In the genomic region with DNA sequence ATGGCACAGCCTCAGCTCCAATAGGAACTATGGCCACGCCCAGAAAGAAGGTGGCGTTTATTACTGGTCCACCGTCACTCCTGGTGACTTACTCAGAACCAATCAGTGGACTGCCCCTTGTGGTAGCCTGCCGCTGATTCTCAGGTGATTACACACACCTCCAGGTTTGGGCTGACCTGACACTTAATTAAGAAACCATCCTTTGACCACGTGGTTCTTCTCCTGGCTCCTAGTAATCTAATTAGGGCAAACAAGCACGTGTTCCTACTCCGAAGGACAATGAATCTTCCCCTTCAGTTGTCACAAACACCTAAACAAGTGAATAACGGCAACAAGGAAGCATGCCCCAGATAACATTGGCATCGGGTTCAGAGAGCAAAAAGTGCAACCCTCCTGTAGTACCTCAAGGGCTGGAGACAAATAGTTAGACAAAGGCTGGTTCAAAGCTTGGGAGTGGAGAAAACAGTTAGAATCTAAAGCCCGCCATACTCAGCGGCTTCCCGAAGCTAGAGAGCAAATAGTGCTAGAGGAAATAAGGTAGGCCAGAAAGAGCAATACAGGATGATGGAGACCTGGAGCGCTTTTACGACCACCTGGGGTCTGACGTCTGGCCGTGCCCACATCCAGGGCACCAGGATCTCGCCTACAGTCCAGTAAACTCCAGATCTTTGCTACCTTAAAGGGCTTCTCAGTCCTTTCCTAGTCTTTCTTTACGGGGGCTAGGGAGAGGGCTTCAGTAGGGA, we compare ENCODE assay signal across 8 mouse cellular contexts. TPM values are rescaled to one million over a fixed set of nuclear protein-coding genes. Genes with fewer than 3 reads are reported as not detected.
A peak's percentile ranks its signal among the peaks of the same experiment; 100 is the strongest.
DNase-seq lines count a peak whose midpoint lies in the region; ATAC-seq and TF ChIP-seq lines count a peak whose summit lies in the region.

No protein-coding gene starts in this region.

- H3K9me3 ChIP-seq in intestine, postnatal 0 days (ENCODE audit: control insufficient read depth): no peaks in the 10 kb centered on the region
- H3K9me3 ChIP-seq in limb, embryonic 11.5 days (ENCODE audit: control insufficient read depth, low read length): no peaks in the 10 kb centered on the region
- no peaks in the 10 kb centered on the region for H3K9me3 ChIP-seq in midbrain, embryonic 12.5 days

- peak overlapping the region; percentile 60 for H3K4me3 ChIP-seq in intestine, postnatal 0 days (ENCODE audit: low read depth, low read length)
- peak overlapping the region; percentile 70 for H3K4me3 ChIP-seq in limb, embryonic 11.5 days (ENCODE audit: low read depth, low read length)
- H3K4me3 ChIP-seq in midbrain, embryonic 12.5 days: peak overlapping the region; percentile 72
- H3K4me3 ChIP-seq in spleen, adult 2 months (ENCODE audit: extremely low read depth, insufficient read depth, insufficient read length): peak overlapping the region; percentile 65

- 0 out of 2 replicates have a peak, but pooled peaks cover 6% of the 10 kb centered on the region for H3K4me1 ChIP-seq in intestine, postnatal 0 days (replicated peaks; ENCODE audit: control insufficient read depth, insufficient read depth, low read length)
- H3K4me1 ChIP-seq in limb, embryonic 11.5 days (ENCODE audit: control insufficient read depth, insufficient read depth, low read length): peaks cover 7% of the 10 kb centered on the region
- H3K4me1 ChIP-seq in midbrain, embryonic 12.5 days: peaks cover 13% of the 10 kb centered on the region
- peaks cover 3% of the 10 kb centered on the region; the same call in 1 of the 2 replicates for H3K4me1 ChIP-seq in spleen, adult 2 months (ENCODE audit: control insufficient read depth, insufficient read depth, insufficient read length)

- H3K4me2 ChIP-seq in intestine, postnatal 0 days (replicated peaks; ENCODE audit: low read depth): peak overlapping the region; percentile 91
- H3K4me2 ChIP-seq in limb, embryonic 11.5 days (ENCODE audit: low read depth, severe bottlenecking): peak overlapping the region; percentile 82
- peak overlapping the region; percentile 84 for H3K4me2 ChIP-seq in midbrain, embryonic 12.5 days (replicated peaks)

- H3K36me3 ChIP-seq in intestine, postnatal 0 days (ENCODE audit: control insufficient read depth, insufficient read depth): peaks cover 23% of the 10 kb centered on the region
- H3K36me3 ChIP-seq in limb, embryonic 11.5 days (ENCODE audit: control insufficient read depth, insufficient read depth, low read length): peaks cover 2% of the 10 kb centered on the region; the same call in 1 of the 2 replicates
- peaks cover 24% of the 10 kb centered on the region for H3K36me3 ChIP-seq in midbrain, embryonic 12.5 days
- H3K36me3 ChIP-seq in spleen, adult 2 months (ENCODE audit: control insufficient read depth, insufficient read depth, low read length): peaks cover 12% of the 10 kb centered on the region

- DNase-seq in ovary, adult 18-20 months (ENCODE audit: low spot score): peak; percentile 27
- no peak for DNase-seq in ovary, postnatal 14 days (ENCODE audit: low spot score)
- DNase-seq in cerebellum, postnatal 25 days: peak; percentile 61 to 77
- peak; percentile 50 to 60 for DNase-seq in frontal cortex, postnatal 14 days (ENCODE audit: low spot score in 2 of 2)
- peak; percentile 70 for DNase-seq in limb, embryonic 11.5 days (ENCODE audit: low spot score)
- peak; percentile 59 to 63 for DNase-seq in spleen, adult 2 months (ENCODE audit: low read depth in 1 of 2, low spot score in 2 of 2)

- peak overlapping the region; percentile 49 for H3K9ac ChIP-seq in intestine, postnatal 0 days (ENCODE audit: low read depth, low read length)
- H3K9ac ChIP-seq in limb, embryonic 11.5 days (ENCODE audit: low read length): peak overlapping the region; percentile 59
- H3K9ac ChIP-seq in midbrain, embryonic 12.5 days (replicated peaks): peak overlapping the region; percentile 76

- no peak overlapping the region; the same call in 1 of the 2 replicates for H3K27ac ChIP-seq in intestine, postnatal 0 days (ENCODE audit: low read depth, low read length)
- H3K27ac ChIP-seq in limb, embryonic 11.5 days (replicated peaks; ENCODE audit: low read depth, low read length): no peak overlapping the region
- H3K27ac ChIP-seq in midbrain, embryonic 12.5 days (replicated peaks): peak overlapping the region; percentile 54
- H3K27ac ChIP-seq in spleen, adult 2 months (ENCODE audit: insufficient read depth, low read length): peak overlapping the region; percentile 2; the same call in 1 of the 2 replicates

- TF ChIP-seq CTCF in intestine, postnatal 0 days (IDR thresholded peaks at IDR 0.05; ENCODE audit: low read depth): peak; percentile 51
- no peak for TF ChIP-seq CTCF in spleen, adult 2 months (IDR thresholded peaks at IDR 0.05; ENCODE audit: extremely low read depth, insufficient read depth, insufficient read length, insufficient replicate concordance)

- TF ChIP-seq POLR2A in spleen, adult 2 months (IDR thresholded peaks at IDR 0.05; ENCODE audit: low read depth, low read length): no peak

- under 1% methylated on average over 18 of the region's 18 CpGs for WGBS in intestine, postnatal 0 days
- under 1% methylated on average over 18 of the region's 18 CpGs for WGBS in limb, embryonic 11.5 days
- under 1% methylated on average over 18 of the region's 18 CpGs for WGBS in midbrain, embryonic 12.5 days
- WGBS in spleen, adult 2 months: under 1% methylated on average over 18 of the region's 18 CpGs

- H3K27me3 ChIP-seq in intestine, postnatal 0 days (replicated peaks; ENCODE audit: control insufficient read depth, insufficient read depth, low read length): no peaks in the 10 kb centered on the region
- H3K27me3 ChIP-seq in limb, embryonic 11.5 days (ENCODE audit: control insufficient read depth, insufficient read depth, low read length): no peaks in the 10 kb centered on the region
- no peaks in the 10 kb centered on the region for H3K27me3 ChIP-seq in midbrain, embryonic 12.5 days
- H3K27me3 ChIP-seq in spleen, adult 2 months (ENCODE audit: control insufficient read depth, insufficient read depth, low read length): no peaks in the 10 kb centered on the region

- peak; percentile 87 for ATAC-seq in intestine, postnatal 0 days
- ATAC-seq in limb, embryonic 11.5 days (ENCODE audit: insufficient number of reproducible peaks, low FRiP score, low TSS enrichment, low read depth): peak; percentile 86
- peak; percentile 91 for ATAC-seq in midbrain, embryonic 12.5 days (ENCODE audit: low FRiP score, low read depth)

RNA-seq across cellular contexts. Expression of gene Rdh11, which starts 1.0 kb away (rescaled TPM):
- polyA plus RNA-seq in intestine, postnatal 0 days (2015; fragmentation: Nextera tagmentation; extraction: Ambion mirVana): 10.4 and 11.6 TPM in 2 replicates
- polyA plus RNA-seq in limb, embryonic 11.5 days (2014; fragmentation: Nextera tagmentation; extraction: Ambion mirVana): 23.8 and 27.0 TPM in 2 replicates
- 28.3 and 28.4 TPM in 2 replicates for polyA plus RNA-seq in midbrain, embryonic 12.5 days (2016; fragmentation: Nextera tagmentation; extraction: Ambion mirVana)
- polyA plus RNA-seq in spleen, adult 2 months (2012; rRNA removed): 4.3 and 6.0 TPM in 2 replicates

RNA-seq across cellular contexts. Expression of gene Rdh12, which starts 17.6 kb away (rescaled TPM):
- polyA plus RNA-seq in intestine, postnatal 0 days (2015; fragmentation: Nextera tagmentation; extraction: Ambion mirVana): 0.24 and 0.44 TPM in 2 replicates
- 2.6 TPM in 2 replicates for polyA plus RNA-seq in limb, embryonic 11.5 days (2014; fragmentation: Nextera tagmentation; extraction: Ambion mirVana)
- 1.8 and 2.1 TPM in 2 replicates for polyA plus RNA-seq in midbrain, embryonic 12.5 days (2016; fragmentation: Nextera tagmentation; extraction: Ambion mirVana)
- polyA plus RNA-seq in spleen, adult 2 months (2012; rRNA removed): 6.5 and 7.0 TPM in 2 replicates

RNA-seq across cellular contexts. Expression of gene Vti1b, which starts 18.6 kb away (rescaled TPM):
- 142 and 144 TPM in 2 replicates for polyA plus RNA-seq in intestine, postnatal 0 days (2015; fragmentation: Nextera tagmentation; extraction: Ambion mirVana)
- 84.8 and 89.1 TPM in 2 replicates for polyA plus RNA-seq in limb, embryonic 11.5 days (2014; fragmentation: Nextera tagmentation; extraction: Ambion mirVana)
- 113 and 115 TPM in 2 replicates for polyA plus RNA-seq in midbrain, embryonic 12.5 days (2016; fragmentation: Nextera tagmentation; extraction: Ambion mirVana)
- polyA plus RNA-seq in spleen, adult 2 months (2012; rRNA removed): 25.0 and 25.6 TPM in 2 replicates

Comparison
In these comparisons a context has a peak if more than half of its experiments do, and no peak if none do; other contexts are left out.
1. H3K27ac ChIP-seq: peak in midbrain, embryonic 12.5 days (single experiment) and spleen, adult 2 months (single experiment); none in intestine, postnatal 0 days (single experiment) and limb, embryonic 11.5 days (single experiment).
2. Peak in every context shown above with its lines, with median percentiles within 50 percentile points of each other: ATAC-seq, H3K4me2 ChIP-seq, H3K4me3 ChIP-seq and H3K9ac ChIP-seq.